Mouse (Mus musculus) hindbrain, embryonic 16.5 days (tissue): ENCODE measurements around the gene Schip1. TPM values are rescaled to one million over a fixed set of nuclear protein-coding genes. Genes with fewer than 3 reads are reported as not detected.

Experiments
- ATAC-seq: fragments of 200-750 bp; cut with Nextera tagmentation; 2 replicates; pipeline ENCODE4 v1.8.0; 2017; ENCODE audit warnings: moderate TSS enrichment, moderate library complexity
- H3K27ac ChIP-seq: fragments of 300-500 bp; sonication (generic); 2 replicates; pipeline ENCODE4 v1.5.1; 2014; ENCODE audit warnings: low read depth, mild to moderate bottlenecking, control low read depth, low read length, moderate library complexity
- H3K27me3 ChIP-seq: fragments of 300-500 bp; sonication (generic); replicated peaks from 2 replicates; pipeline ENCODE4 v1.6.1; 2014; ENCODE audit warnings: low read length; ENCODE audit not compliant: control insufficient read depth, insufficient read depth
- H3K36me3 ChIP-seq: fragments of 300-500 bp; sonication (generic); 2 replicates; pipeline ENCODE4 v1.6.1; 2014; ENCODE audit warnings: mild to moderate bottlenecking, low read length, moderate library complexity, mixed read lengths; ENCODE audit not compliant: control insufficient read depth, insufficient read depth
- H3K4me1 ChIP-seq: fragments of 300-500 bp; sonication (generic); 2 replicates; pipeline ENCODE4 v1.6.1; 2014; ENCODE audit warnings: low read depth, low read length; ENCODE audit not compliant: control insufficient read depth, insufficient read depth
- H3K4me2 ChIP-seq: fragments of 300-500 bp; sonication (generic); 2 replicates; pipeline ENCODE4 v1.6.1; 2014; ENCODE audit warnings: mild to moderate bottlenecking, low read length, control low read depth, moderate library complexity
- H3K4me3 ChIP-seq: fragments of 300-500 bp; sonication (generic); 2 replicates; pipeline ENCODE4 v1.5.1; 2014; ENCODE audit warnings: mild to moderate bottlenecking, low read length, control low read depth, moderate library complexity
- H3K9ac ChIP-seq: fragments of 300-500 bp; sonication (generic); 2 replicates; pipeline ENCODE4 v1.6.1; 2014; ENCODE audit warnings: low read depth, mild to moderate bottlenecking, control low read depth, low read length, moderate library complexity
- H3K9me3 ChIP-seq: fragments of 300-500 bp; sonication (generic); 2 replicates; pipeline ENCODE4 v1.6.1; 2014; ENCODE audit warnings: mild to moderate bottlenecking, low read length, moderate library complexity; ENCODE audit not compliant: control insufficient read depth
- WGBS: fragments of 180-500 bp; shearing (Covaris S2); extraction: QIAGEN DNeasy Blood & Tissue Kit; methylation state at CpG from one replicate; pipeline ENCODE4 v1.1.7; 2014; 5-methylcytosine and 5-hydroxymethylcytosine counted together
- polyA plus RNA-seq: library from polyadenylated mRNA; unstranded; fragments of >200 nt; fragmentation: Nextera tagmentation; extraction: Ambion mirVana; gene quantifications from 2 replicates; pipeline ENCODE4 v1.2.1, GENCODE M21; 2015

The Schip1 gene
- polyA plus RNA-seq, 1 experiment from 2014 or later = 157 TPM

- no peak for ATAC-seq
- no peaks in the 10 kb centered on the region for H3K9me3 ChIP-seq
- no peak overlapping the region for H3K9ac ChIP-seq
- H3K4me3 ChIP-seq = no peak overlapping the region
- no peak overlapping the region for H3K27ac ChIP-seq
- no peak overlapping the region for H3K4me2 ChIP-seq
- H3K27me3 ChIP-seq = no peaks in the 10 kb centered on the region
- H3K36me3 ChIP-seq = no peaks in the 10 kb centered on the region
- WGBS = 61% methylated on average over 10 of the region's 10 CpGs
- H3K4me1 ChIP-seq = peaks cover 22% of the 10 kb centered on the region
These were observed 530.8 kb downstream of the Schip1 start for GRCm38 (mm10) chr3:68595316-68595925.

DNA sequence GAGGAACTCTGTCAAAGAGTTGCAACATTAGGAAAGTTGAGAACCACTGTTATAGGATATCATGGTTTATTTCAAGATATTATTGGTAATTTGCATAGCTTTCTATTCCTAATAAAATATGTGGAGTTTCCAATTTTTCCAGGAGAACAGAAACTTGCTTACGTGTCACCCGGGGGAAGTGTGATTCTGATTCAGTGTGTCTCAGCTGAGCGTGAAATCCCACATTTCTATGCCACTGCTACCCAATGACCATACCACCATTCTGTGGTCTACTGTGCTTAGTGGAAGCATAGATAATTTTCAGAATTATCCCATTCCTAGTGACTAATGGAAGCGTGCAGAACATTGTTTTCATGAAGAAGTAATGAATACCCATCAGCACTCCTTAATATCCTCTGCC lies 532.3 kb downstream of the Schip1 start:
- Histone ChIP-seq H3K9me3 (no peaks in the 10 kb centered on the region), H3K27me3 (no peaks in the 10 kb centered on the region), H3K4me1 (peaks cover 17% of the 10 kb centered on the region), H3K27ac (no peak overlapping the region), H3K4me2 (no peak overlapping the region), H3K9ac (no peak overlapping the region), H3K4me3 (no peak overlapping the region), H3K36me3 (no peaks in the 10 kb centered on the region)
- ATAC-seq = no peak
- WGBS = 94% methylated on average over 4 of the region's 4 CpGs

- WGBS = 72% methylated on average over 9 of the region's 9 CpGs
These were observed 538.3 kb downstream of the Schip1 start for GRCm38 (mm10) chr3:68602891-68603290.

DNA sequence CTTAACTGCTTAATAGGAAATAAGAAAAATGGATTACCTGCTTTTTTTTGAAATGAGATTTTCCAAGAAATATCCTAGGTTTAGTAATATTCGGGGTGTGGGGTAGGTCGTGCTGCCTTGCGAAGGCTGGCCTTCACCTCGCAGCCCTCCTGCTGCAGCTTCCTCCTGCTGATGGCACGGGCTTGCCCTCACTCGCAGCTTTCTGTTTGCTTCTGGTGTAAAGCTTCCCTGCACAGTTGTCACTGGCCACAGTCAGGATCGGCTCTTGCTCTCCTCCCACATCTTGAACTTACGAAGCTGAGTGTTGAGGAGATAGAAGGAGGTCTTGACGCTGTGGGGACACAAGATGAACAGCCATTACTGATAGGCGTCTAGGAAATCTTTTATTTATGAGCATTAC lies 539.9 kb downstream of the Schip1 start:
- H3K36me3 ChIP-seq = no peaks in the 10 kb centered on the region
- no peaks in the 10 kb centered on the region for H3K9me3 ChIP-seq
- H3K27me3 ChIP-seq = no peaks in the 10 kb centered on the region
- peaks cover 9% of the 10 kb centered on the region for H3K4me1 ChIP-seq
- H3K4me2 ChIP-seq = no peak overlapping the region
- WGBS = 53% methylated on average over 10 of the region's 10 CpGs
- H3K4me3 ChIP-seq = no peak overlapping the region
- no peak overlapping the region for H3K9ac ChIP-seq
- ATAC-seq = peak; percentile 45; the same call in 1 of the 2 replicates
- no peak overlapping the region for H3K27ac ChIP-seq

More at GRCm38 (mm10) chr3:68602891-68603290, 538.3 kb downstream of the Schip1 start:
- peaks cover 9% of the 10 kb centered on the region for H3K4me1 ChIP-seq
- ATAC-seq = no peak
- no peak overlapping the region for H3K9ac ChIP-seq
- no peak overlapping the region for H3K27ac ChIP-seq
- no peak overlapping the region for H3K4me3 ChIP-seq
- H3K36me3 ChIP-seq = no peaks in the 10 kb centered on the region
- no peaks in the 10 kb centered on the region for H3K9me3 ChIP-seq
- H3K27me3 ChIP-seq = no peaks in the 10 kb centered on the region
- no peak overlapping the region for H3K4me2 ChIP-seq

DNA sequence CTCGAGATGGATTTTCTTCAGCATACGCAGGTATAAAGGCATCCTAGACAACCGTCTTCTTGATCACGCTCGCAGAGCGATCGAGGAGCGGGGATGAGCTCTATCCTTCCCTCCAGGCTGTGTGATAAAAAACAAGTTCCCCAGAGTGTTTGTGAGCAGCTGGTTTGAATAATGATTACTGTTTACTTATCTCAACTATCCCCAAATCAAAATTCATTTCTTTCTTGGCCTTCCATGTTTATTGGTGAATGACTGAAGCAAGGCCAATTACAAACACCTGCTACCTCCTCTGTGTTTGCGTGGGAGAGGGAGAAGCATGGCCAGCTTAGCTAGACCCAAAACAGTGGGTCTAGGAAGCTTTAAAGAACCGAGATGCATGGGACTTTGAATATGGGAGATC lies 540.4 kb downstream of the Schip1 start:
- H3K27ac ChIP-seq = no peak overlapping the region; the same call in 1 of the 2 replicates
- H3K4me2 ChIP-seq = no peak overlapping the region
- H3K36me3 ChIP-seq = no peaks in the 10 kb centered on the region
- no peak overlapping the region for H3K9ac ChIP-seq
- no peaks in the 10 kb centered on the region for H3K9me3 ChIP-seq
- H3K27me3 ChIP-seq = no peaks in the 10 kb centered on the region
- peaks cover 9% of the 10 kb centered on the region for H3K4me1 ChIP-seq
- no peak for ATAC-seq
- no peak overlapping the region for H3K4me3 ChIP-seq
- 50% methylated on average over 10 of the region's 10 CpGs for WGBS

DNA sequence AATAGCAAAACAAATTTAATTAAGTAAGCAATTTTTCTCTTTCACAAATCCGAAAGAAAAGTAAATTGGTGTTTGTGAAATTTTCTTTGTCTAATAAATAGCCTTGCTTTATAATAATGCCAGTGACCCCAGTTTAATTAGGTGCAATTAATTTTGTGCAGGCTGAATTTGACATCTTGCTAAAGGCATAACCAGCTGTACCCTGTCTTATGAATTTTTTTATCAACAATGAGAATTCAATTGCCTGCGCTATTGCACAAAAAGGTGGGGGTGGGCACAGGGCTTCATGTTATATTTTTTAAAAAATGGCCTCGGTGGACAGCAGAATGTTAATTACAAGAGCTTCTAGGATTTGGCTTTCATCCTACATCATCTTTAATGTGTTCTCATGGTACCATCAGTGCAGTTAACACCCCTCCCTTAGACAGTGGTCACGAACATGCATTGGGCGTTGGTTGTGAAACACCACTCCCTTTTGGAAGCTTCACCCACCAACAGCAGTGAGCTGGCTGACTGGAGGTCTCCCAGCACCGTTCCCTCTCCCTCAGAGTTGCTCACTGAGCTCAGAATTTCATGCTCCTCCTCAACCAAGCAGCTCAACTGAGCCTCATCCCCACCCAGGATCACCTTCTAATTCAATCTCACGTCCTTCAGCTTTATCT lies 541.5 kb downstream of the Schip1 start:
- Histone ChIP-seq H3K36me3 (no peaks in the 10 kb centered on the region), H3K9me3 (no peaks in the 10 kb centered on the region), H3K9ac (no peak overlapping the region), H3K4me3 (no peak overlapping the region), H3K27ac (no peak overlapping the region), H3K27me3 (no peaks in the 10 kb centered on the region), H3K4me2 (no peak overlapping the region), H3K4me1 (peaks cover 9% of the 10 kb centered on the region)
- WGBS = 57% methylated on average over 7 of the region's 7 CpGs
- no peak for ATAC-seq

DNA sequence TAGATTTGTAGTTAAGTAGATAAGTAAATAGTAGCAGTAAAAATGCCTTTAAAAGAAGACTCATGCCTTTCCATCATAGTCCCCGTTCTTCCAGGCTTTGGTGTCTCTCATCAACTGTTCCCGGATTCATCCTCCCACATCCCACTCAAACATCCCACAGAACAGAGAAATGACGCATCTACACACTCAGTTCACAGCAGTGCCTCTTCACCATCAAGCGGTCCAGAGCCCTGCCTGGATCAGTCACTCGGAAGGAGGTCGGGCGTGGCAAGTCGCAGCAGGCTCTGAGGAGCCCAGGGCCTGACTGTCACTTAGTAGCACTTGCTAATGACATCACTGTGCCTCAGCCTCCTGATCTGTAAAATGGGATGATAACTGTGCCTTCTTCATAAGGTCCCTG lies 542.1 kb downstream of the Schip1 start:
- no peak for ATAC-seq
- H3K4me2 ChIP-seq = no peak overlapping the region
- 92% methylated on average over 8 of the region's 8 CpGs for WGBS
- no peak overlapping the region for H3K4me3 ChIP-seq
- H3K27ac ChIP-seq = no peak overlapping the region
- no peaks in the 10 kb centered on the region for H3K9me3 ChIP-seq
- H3K27me3 ChIP-seq = no peaks in the 10 kb centered on the region
- H3K9ac ChIP-seq = no peak overlapping the region
- peaks cover 9% of the 10 kb centered on the region for H3K4me1 ChIP-seq
- no peaks in the 10 kb centered on the region for H3K36me3 ChIP-seq

DNA sequence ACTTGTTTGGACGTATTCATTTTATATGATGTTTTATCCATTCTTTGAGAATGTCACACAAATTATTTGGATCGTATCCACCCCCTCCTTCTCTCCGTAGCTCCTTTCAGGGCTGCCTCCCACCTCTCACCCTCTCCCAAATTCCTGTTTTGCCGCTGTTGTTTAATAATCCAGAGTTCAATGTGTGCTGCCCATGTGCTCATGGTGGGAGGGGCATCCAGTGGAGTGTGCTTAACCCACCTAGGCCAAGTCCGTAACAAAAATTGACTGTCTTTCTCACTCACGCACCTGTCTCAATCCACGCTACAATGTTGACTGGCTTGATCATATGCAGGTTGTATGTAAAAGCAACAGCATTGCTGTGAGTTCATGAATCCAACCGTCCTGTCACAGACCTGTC lies 542.7 kb downstream of the Schip1 start:
- Histone ChIP-seq H3K9ac (no peak overlapping the region), H3K4me3 (no peak overlapping the region), H3K4me1 (peaks cover 9% of the 10 kb centered on the region), H3K27ac (no peak overlapping the region), H3K36me3 (no peaks in the 10 kb centered on the region), H3K27me3 (no peaks in the 10 kb centered on the region), H3K9me3 (no peaks in the 10 kb centered on the region), H3K4me2 (no peak overlapping the region)
- ATAC-seq = no peak
- WGBS = 89% methylated on average over 8 of the region's 8 CpGs

DNA sequence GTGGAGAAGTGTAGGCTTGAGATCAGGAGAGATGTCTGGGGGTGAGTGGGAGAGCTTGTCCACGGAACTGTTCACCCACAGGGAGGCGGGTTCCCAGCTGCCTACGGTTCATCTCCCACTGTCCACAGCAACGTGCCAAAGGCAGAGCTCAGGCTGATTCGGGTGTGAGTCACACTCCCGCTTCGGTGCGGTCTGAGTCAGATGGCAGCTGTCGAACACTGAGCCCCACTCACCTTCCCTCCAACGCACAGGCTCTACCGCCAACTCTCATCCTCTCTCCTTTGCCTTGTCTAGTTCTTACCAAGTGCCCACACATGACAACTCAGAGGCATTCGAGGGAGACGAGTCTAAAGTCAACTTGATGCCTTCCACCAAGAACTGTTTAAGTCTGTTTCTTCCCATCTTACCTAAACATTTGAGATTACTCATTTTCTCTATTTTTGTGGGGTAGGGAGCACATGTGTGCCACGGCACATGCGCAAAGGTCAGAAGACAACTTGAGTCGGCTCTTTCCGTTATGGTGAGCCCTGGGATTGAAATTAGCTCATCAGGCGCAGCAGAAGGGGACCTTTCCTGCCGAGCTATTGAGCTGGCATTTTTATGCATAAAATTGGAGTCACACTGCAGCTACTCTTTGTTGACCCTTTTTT lies 544.4 kb downstream of the Schip1 start:
- H3K4me2 ChIP-seq = no peak overlapping the region
- no peak overlapping the region for H3K4me3 ChIP-seq
- H3K9ac ChIP-seq = no peak overlapping the region
- WGBS = 71% methylated on average over 19 of the region's 19 CpGs
- H3K9me3 ChIP-seq = no peaks in the 10 kb centered on the region
- ATAC-seq = 0 out of 2 replicates have a peak, but pooled peaks have one; percentile 14
- H3K27ac ChIP-seq = no peak overlapping the region
- H3K36me3 ChIP-seq = no peaks in the 10 kb centered on the region
- H3K27me3 ChIP-seq = no peaks in the 10 kb centered on the region
- H3K4me1 ChIP-seq = peaks cover 9% of the 10 kb centered on the region
